11 mouse cellular contexts compared by ENCODE assay signal in genomic region chrX:139751855-139752254, GRCm38 (mm10). TPM values are rescaled to one million over a fixed set of nuclear protein-coding genes. Genes with fewer than 3 reads are reported as not detected.
DNase-seq lines count a peak whose midpoint lies in the region; ATAC-seq and TF ChIP-seq lines count a peak whose summit lies in the region.
"Had no signal": no experiment of that assay in that cellular context is flagged by ENCODE, and none has a peak within 500 bp of the region (broad histone marks: within the 10 kb centered on the region; RNA-seq: fewer than 3 reads in every experiment).

No protein-coding gene starts in this region.

- H3K27ac ChIP-seq in heart, postnatal 0 days (ENCODE audit: low read depth) = no peak overlapping the region
- H3K27ac ChIP-seq in hindbrain, postnatal 0 days = no peak overlapping the region
- H3K27ac ChIP-seq: embryonic facial prominence, embryonic 13.5 days; limb, embryonic 12.5 days had no signal

- no peak overlapping the region for H3K4me2 ChIP-seq in heart, postnatal 0 days (ENCODE audit: low read depth, low read length)
- no peak overlapping the region for H3K4me2 ChIP-seq in hindbrain, postnatal 0 days (ENCODE audit: low read depth, low read length)
- H3K4me2 ChIP-seq: embryonic facial prominence, embryonic 13.5 days; limb, embryonic 12.5 days had no signal

- no peaks in the 10 kb centered on the region for H3K27me3 ChIP-seq in heart, postnatal 0 days (ENCODE audit: control insufficient read depth, insufficient read depth, low read length)
- no peaks in the 10 kb centered on the region for H3K27me3 ChIP-seq in hindbrain, postnatal 0 days (ENCODE audit: insufficient read depth, low read length)

- H3K4me3 ChIP-seq in heart, postnatal 0 days (ENCODE audit: low read depth, low read length) = no peak overlapping the region
- no peak overlapping the region for H3K4me3 ChIP-seq in hindbrain, postnatal 0 days (ENCODE audit: low read length)
- H3K4me3 ChIP-seq: embryonic facial prominence, embryonic 13.5 days; limb, embryonic 12.5 days had no signal

- peak; percentile 15 for DNase-seq in heart, postnatal 0 days (ENCODE audit: low spot score)
- no peak for DNase-seq in heart, postnatal 25 days (ENCODE audit: low spot score)
- peak; percentile 10 for DNase-seq in urinary bladder, postnatal 10 days (ENCODE audit: low spot score)
- no peak for DNase-seq in urinary bladder, postnatal 4 days (ENCODE audit: low spot score in 2 of 2)
- DNase-seq in cerebellum, adult 8-10 months = peak; percentile 35
- DNase-seq in hindbrain, postnatal 0 days (ENCODE audit: low spot score) = peak; percentile 62
- DNase-seq in lung, postnatal 14 days = peak; percentile 56
- peak; percentile 75 for DNase-seq in thymus, postnatal 4 days

- no peaks in the 10 kb centered on the region for H3K9me3 ChIP-seq in heart, postnatal 0 days (replicated peaks; ENCODE audit: control insufficient read depth, low read length)
- H3K9me3 ChIP-seq in hindbrain, postnatal 0 days (ENCODE audit: low read length) = no peaks in the 10 kb centered on the region
- H3K9me3 ChIP-seq: embryonic facial prominence, embryonic 13.5 days; limb, embryonic 12.5 days had no signal

- H3K4me1 ChIP-seq in heart, postnatal 0 days (ENCODE audit: control insufficient read depth, insufficient read depth) = no peaks in the 10 kb centered on the region
- H3K4me1 ChIP-seq in hindbrain, postnatal 0 days (ENCODE audit: insufficient read depth, low read length) = no peaks in the 10 kb centered on the region
- H3K4me1 ChIP-seq: embryonic facial prominence, embryonic 13.5 days; limb, embryonic 12.5 days had no signal

- TF ChIP-seq EP300 in heart, postnatal 0 days (IDR thresholded peaks at IDR 0.05; ENCODE audit: low read depth) = no peak

- peak; percentile 54 for TF ChIP-seq CTCF in heart, postnatal 0 days (IDR thresholded peaks at IDR 0.05; ENCODE audit: low read depth)
- peak; percentile 73 for TF ChIP-seq CTCF in hindbrain, postnatal 0 days (IDR thresholded peaks at IDR 0.05; ENCODE audit: low read depth)

- peaks cover 8% of the 10 kb centered on the region; the same call in 1 of the 2 replicates for H3K36me3 ChIP-seq in heart, postnatal 0 days (replicated peaks; ENCODE audit: control insufficient read depth, insufficient read depth, low read length)
- no peaks in the 10 kb centered on the region for H3K36me3 ChIP-seq in hindbrain, postnatal 0 days (ENCODE audit: insufficient read depth, low read length)
- H3K36me3 ChIP-seq: limb, embryonic 12.5 days had no signal

- ATAC-seq in heart, postnatal 0 days (ENCODE audit: insufficient read depth, low read depth) = no peak
- no peak for ATAC-seq in hindbrain, postnatal 0 days

- 0% methylated on average over 1 of the region's 1 CpGs for WGBS in heart, postnatal 0 days
- 0% methylated on average over 1 of the region's 1 CpGs for WGBS in hindbrain, postnatal 0 days

- intact Hi-C loops in heart, postnatal 25 days (cut with DNase I) = loop anchor here (2.0 kb wide), 1 partner anchor 81 kb away; no protein-coding TSS in a partner anchor

- no peak overlapping the region for H3K9ac ChIP-seq in heart, postnatal 0 days (replicated peaks; ENCODE audit: low read depth, low read length)
- no peak overlapping the region for H3K9ac ChIP-seq in hindbrain, postnatal 0 days (replicated peaks; ENCODE audit: low read length)
- H3K9ac ChIP-seq: embryonic facial prominence, embryonic 13.5 days; limb, embryonic 12.5 days had no signal

RNA-seq across cellular contexts. Expression of gene Ripply1, which starts 30.3 kb away (rescaled TPM):
- total RNA-seq in heart, postnatal 0 days (2014; rRNA removed; ENCODE audit: low replicate concordance) = not detected in 2 replicates
- not detected in 2 replicates for polyA plus RNA-seq in heart, postnatal 0 days (2015; fragmentation: Nextera tagmentation; extraction: Ambion mirVana)
- not detected for total RNA-seq in heart, postnatal 25 days (2021)
- total RNA-seq in hindbrain, postnatal 0 days (2014; rRNA removed) = not detected in 2 replicates
- not detected in 2 replicates for polyA plus RNA-seq in hindbrain, postnatal 0 days (2015; fragmentation: Nextera tagmentation; extraction: Ambion mirVana)
- polyA plus RNA-seq: embryonic facial prominence, embryonic 13.5 days; limb, embryonic 12.5 days; stomach, embryonic 14.5 days had no signal

RNA-seq across cellular contexts. Expression of gene Gm15013, which starts 37.6 kb away (rescaled TPM):
- total RNA-seq in heart, postnatal 0 days (2014; rRNA removed; ENCODE audit: low replicate concordance) = not detected in 2 replicates
- polyA plus RNA-seq in heart, postnatal 0 days (2015; fragmentation: Nextera tagmentation; extraction: Ambion mirVana) = not detected in 2 replicates
- total RNA-seq in heart, postnatal 25 days (2021) = not detected
- not detected in 2 replicates for total RNA-seq in hindbrain, postnatal 0 days (2014; rRNA removed)
- polyA plus RNA-seq in hindbrain, postnatal 0 days (2015; fragmentation: Nextera tagmentation; extraction: Ambion mirVana) = not detected in 2 replicates

RNA-seq across cellular contexts. Expression of gene Cldn2, which starts 48.8 kb away (rescaled TPM):
- total RNA-seq in heart, postnatal 0 days (2014; rRNA removed; ENCODE audit: low replicate concordance) = not detected in 2 replicates
- 0.05 TPM in 1 of 2 replicates, not detected in the other for polyA plus RNA-seq in heart, postnatal 0 days (2015; fragmentation: Nextera tagmentation; extraction: Ambion mirVana)
- not detected for total RNA-seq in heart, postnatal 25 days (2021)
- total RNA-seq in hindbrain, postnatal 0 days (2014; rRNA removed) = 2.1 and 3.2 TPM in 2 replicates
- polyA plus RNA-seq in hindbrain, postnatal 0 days (2015; fragmentation: Nextera tagmentation; extraction: Ambion mirVana) = 3.9 and 4.0 TPM in 2 replicates
- polyA plus RNA-seq: embryonic facial prominence, embryonic 13.5 days; limb, embryonic 12.5 days had no signal

Comparison
In these comparisons a context has a peak if more than half of its experiments do, and no peak if none do; other contexts are left out.
1. DNase-seq: peak in heart, postnatal 0 days (single experiment), urinary bladder, postnatal 10 days (single experiment), cerebellum, adult 8-10 months (single experiment), hindbrain, postnatal 0 days (single experiment), lung, postnatal 14 days (single experiment) and thymus, postnatal 4 days (single experiment); none in heart, postnatal 25 days (single experiment) and urinary bladder, postnatal 4 days (0 of 2).